Mouse (Mus musculus) stomach, embryonic 14.5 days (tissue): ENCODE results near the gene Bmp2k. TPM values are rescaled to one million over a fixed set of nuclear protein-coding genes. Genes with fewer than 3 reads are reported as not detected.

Source experiments
- ATAC-seq: fragments of 200-750 bp; cut with Nextera tagmentation; 2 replicates; pipeline ENCODE4 v1.8.0; 2017; ENCODE audit warnings: low read depth, moderate TSS enrichment; ENCODE audit not compliant: insufficient number of reproducible peaks, insufficient read depth, low FRiP score
- H3K27ac ChIP-seq: fragments of 300-500 bp; sonication (generic); 2 replicates; pipeline ENCODE4 v1.5.1; 2014; ENCODE audit warnings: mild to moderate bottlenecking, low read length, moderate library complexity, mixed read lengths
- H3K27me3 ChIP-seq: fragments of 300-500 bp; sonication (generic); 2 replicates; pipeline ENCODE4 v1.6.1; 2014; ENCODE audit warnings: low read length, control low read depth, mixed read lengths; ENCODE audit not compliant: control insufficient read depth, insufficient read depth
- H3K36me3 ChIP-seq: fragments of 300-500 bp; sonication (generic); 2 replicates; pipeline ENCODE4 v1.6.1; 2014; ENCODE audit warnings: mild to moderate bottlenecking, control low read depth, low read length, moderate library complexity, mixed read lengths; ENCODE audit not compliant: control insufficient read depth, insufficient read depth
- H3K4me1 ChIP-seq: fragments of 300-500 bp; sonication (generic); 2 replicates; pipeline ENCODE4 v1.6.1; 2014; ENCODE audit warnings: low read length, control low read depth, mixed read lengths; ENCODE audit not compliant: control insufficient read depth, insufficient read depth
- H3K4me2 ChIP-seq: fragments of 300-500 bp; sonication (generic); replicated peaks from 2 replicates; pipeline ENCODE4 v1.6.1; 2014; ENCODE audit warnings: low read depth, low read length, control low read depth
- H3K4me3 ChIP-seq: fragments of 300-500 bp; sonication (generic); 2 replicates; pipeline ENCODE4 v1.5.1; 2014; ENCODE audit warnings: low read depth, low read length, control low read depth
- H3K9ac ChIP-seq: fragments of 300-500 bp; sonication (generic); replicated peaks from 2 replicates; pipeline ENCODE4 v1.6.1; 2014; ENCODE audit warnings: low read depth, mild to moderate bottlenecking, control low read depth, low read length, moderate library complexity, mixed read lengths
- H3K9me3 ChIP-seq: fragments of 300-500 bp; sonication (generic); 2 replicates; pipeline ENCODE4 v1.6.1; 2016; ENCODE audit warnings: low read depth, low read length, control low read depth; ENCODE audit not compliant: control insufficient read depth
- WGBS: fragments of 180-500 bp; shearing (Covaris S2); extraction: QIAGEN DNeasy Blood & Tissue Kit; methylation state at CpG from one replicate; pipeline ENCODE4 v1.1.7; 2014; 5-methylcytosine and 5-hydroxymethylcytosine counted together
- polyA plus RNA-seq: library from polyadenylated mRNA; unstranded; fragments of >200 nt; fragmentation: Nextera tagmentation; extraction: Ambion mirVana; gene quantifications from 2 replicates; pipeline ENCODE4 v1.2.1, GENCODE M21; 2014

The Bmp2k gene
- polyA plus RNA-seq, 1 experiment from 2014 or later, result 13.5 TPM

DNA sequence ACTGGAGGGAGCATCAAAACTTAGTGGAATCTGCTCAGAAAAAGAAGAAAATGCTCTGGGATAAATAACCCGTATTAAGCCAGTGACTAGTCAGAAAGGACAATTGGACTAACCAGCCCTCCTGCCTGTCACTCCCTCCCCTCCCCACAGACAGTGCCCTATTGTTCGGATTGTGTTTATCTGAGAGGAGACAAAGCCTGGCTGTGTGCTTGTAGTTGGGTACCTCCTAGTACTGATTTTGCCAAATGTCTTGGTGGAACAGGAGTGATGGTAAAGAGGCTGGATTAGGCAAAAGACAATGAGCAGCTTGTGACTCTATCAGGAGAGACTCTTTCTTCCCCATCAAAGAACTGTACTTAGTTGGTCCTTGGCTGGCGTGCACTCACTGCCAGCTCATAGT is 40.6 kb upstream of the Bmp2k start:
- Histone ChIP-seq H3K27ac (no peak overlapping the region), H3K27me3 (no peaks in the 10 kb centered on the region), H3K4me2 (no peak overlapping the region), H3K36me3 (no peaks in the 10 kb centered on the region), H3K9me3 (no peaks in the 10 kb centered on the region), H3K4me1 (no peaks in the 10 kb centered on the region), H3K9ac (no peak overlapping the region), H3K4me3 (no peak overlapping the region)
- no peak for ATAC-seq
- 72% methylated on average over 3 of the region's 3 CpGs for WGBS

DNA sequence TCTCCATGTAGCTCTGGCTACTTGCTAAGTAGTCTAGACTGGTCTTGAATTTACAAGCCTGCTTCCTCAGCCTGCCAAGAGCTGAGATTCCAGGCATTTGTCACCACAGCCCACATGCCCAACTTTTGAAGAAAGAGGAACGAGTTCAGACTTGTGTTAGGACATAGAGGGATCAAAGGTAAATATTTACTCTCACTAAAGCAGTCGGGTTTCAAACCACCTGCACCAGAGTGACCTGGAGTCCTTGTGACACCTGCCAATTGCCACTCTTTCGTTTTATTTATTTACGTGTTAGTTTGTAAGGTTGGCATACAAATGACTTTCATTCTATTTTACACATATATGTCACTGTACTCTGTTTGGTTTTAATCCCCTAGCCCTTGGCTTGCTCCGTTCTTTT is 36.4 kb upstream of the Bmp2k start:
- Histone ChIP-seq H3K27ac (no peak overlapping the region), H3K27me3 (no peaks in the 10 kb centered on the region), H3K9ac (no peak overlapping the region), H3K4me3 (no peak overlapping the region), H3K9me3 (no peaks in the 10 kb centered on the region), H3K4me1 (no peaks in the 10 kb centered on the region), H3K4me2 (no peak overlapping the region), H3K36me3 (no peaks in the 10 kb centered on the region)
- WGBS, result 47% methylated on average over 5 of the region's 5 CpGs
- peak; percentile 53; the same call in 1 of the 2 replicates for ATAC-seq

DNA sequence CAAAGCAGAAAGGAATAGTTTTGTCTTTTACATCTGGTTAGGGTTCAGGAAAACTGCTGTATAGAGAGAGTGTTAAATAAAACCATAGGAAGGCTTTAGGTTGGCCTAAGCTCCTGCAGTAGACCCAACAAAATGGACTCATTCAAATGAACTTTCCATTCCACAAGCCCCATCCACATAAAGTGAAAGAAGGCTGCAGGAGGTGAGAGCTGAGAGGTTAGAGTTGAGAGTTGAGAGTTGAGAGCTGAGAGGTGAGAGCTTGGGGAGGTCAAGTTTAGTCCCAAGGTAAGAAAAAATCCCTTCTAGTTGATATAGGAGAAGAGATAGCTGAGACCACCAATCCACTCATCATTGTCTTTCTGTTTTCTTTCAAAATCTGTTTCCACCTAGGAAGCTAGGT is 35.6 kb upstream of the Bmp2k start:
- Histone ChIP-seq H3K4me3 (no peak overlapping the region), H3K27ac (no peak overlapping the region), H3K4me1 (no peaks in the 10 kb centered on the region), H3K36me3 (no peaks in the 10 kb centered on the region), H3K9me3 (no peaks in the 10 kb centered on the region), H3K9ac (no peak overlapping the region), H3K4me2 (no peak overlapping the region), H3K27me3 (no peaks in the 10 kb centered on the region)
- no peak for ATAC-seq

DNA sequence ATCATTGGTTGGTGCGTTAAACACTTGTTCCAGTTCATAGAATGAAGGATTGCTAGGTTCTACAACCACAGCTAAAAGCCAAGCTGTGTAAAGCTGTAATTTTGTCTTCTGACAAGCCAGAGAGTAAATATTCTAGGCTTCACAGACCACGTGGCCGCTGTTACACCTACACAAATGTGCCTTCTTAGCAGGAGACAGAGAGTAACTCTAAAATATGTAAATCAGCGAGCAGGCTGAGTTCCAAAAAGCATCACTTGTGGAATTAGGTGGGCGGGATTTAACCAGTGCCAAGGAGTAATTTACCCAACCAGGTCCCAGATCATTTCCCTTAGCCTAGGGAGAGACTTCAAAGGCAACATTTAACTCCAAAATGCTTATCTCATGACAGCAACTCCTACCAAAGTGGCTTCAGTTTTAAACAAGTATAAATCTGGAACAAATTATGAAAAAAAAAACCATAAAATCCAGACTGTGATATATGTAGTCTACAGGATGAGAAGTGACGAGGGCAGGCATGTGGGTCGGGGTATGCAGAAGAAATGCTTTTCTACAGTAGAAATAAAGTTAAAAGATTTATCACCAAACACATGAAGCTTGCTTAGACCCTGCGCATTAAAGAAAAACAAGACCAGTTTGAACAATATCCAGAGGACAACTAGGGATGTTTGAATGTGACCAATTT is 35.1 kb upstream of the Bmp2k start:
- H3K27me3 ChIP-seq, result no peaks in the 10 kb centered on the region
- 57% methylated on average over 8 of the region's 8 CpGs for WGBS
- no peaks in the 10 kb centered on the region for H3K4me1 ChIP-seq
- no peaks in the 10 kb centered on the region for H3K9me3 ChIP-seq
- H3K4me3 ChIP-seq, result no peak overlapping the region
- ATAC-seq, result no peak
- H3K9ac ChIP-seq, result no peak overlapping the region
- no peak overlapping the region for H3K4me2 ChIP-seq
- H3K27ac ChIP-seq, result no peak overlapping the region
- H3K36me3 ChIP-seq, result no peaks in the 10 kb centered on the region

DNA sequence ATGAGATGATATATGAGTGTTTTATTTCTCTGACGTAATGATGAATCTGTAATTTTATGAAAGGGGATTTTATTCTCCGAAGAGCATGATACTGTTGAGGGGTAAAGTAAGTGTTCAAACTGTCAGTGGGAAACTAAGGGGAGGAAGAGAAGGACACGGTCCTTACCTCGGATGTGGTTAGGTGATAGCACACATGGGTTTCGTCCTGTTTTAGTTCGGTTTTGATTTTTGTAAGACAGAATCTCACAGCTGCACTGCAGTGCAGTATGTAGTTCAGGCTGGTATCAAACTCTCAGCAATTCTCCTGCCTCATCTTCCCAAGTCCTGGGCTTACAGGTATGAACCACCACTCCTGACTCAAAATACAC is 34.6 kb upstream of the Bmp2k start:
- Histone ChIP-seq H3K4me1 (no peaks in the 10 kb centered on the region), H3K27me3 (no peaks in the 10 kb centered on the region), H3K36me3 (no peaks in the 10 kb centered on the region), H3K4me3 (no peak overlapping the region), H3K4me2 (no peak overlapping the region), H3K27ac (no peak overlapping the region), H3K9ac (no peak overlapping the region), H3K9me3 (no peaks in the 10 kb centered on the region)
- ATAC-seq, result no peak
- 75% methylated on average over 6 of the region's 6 CpGs for WGBS

DNA sequence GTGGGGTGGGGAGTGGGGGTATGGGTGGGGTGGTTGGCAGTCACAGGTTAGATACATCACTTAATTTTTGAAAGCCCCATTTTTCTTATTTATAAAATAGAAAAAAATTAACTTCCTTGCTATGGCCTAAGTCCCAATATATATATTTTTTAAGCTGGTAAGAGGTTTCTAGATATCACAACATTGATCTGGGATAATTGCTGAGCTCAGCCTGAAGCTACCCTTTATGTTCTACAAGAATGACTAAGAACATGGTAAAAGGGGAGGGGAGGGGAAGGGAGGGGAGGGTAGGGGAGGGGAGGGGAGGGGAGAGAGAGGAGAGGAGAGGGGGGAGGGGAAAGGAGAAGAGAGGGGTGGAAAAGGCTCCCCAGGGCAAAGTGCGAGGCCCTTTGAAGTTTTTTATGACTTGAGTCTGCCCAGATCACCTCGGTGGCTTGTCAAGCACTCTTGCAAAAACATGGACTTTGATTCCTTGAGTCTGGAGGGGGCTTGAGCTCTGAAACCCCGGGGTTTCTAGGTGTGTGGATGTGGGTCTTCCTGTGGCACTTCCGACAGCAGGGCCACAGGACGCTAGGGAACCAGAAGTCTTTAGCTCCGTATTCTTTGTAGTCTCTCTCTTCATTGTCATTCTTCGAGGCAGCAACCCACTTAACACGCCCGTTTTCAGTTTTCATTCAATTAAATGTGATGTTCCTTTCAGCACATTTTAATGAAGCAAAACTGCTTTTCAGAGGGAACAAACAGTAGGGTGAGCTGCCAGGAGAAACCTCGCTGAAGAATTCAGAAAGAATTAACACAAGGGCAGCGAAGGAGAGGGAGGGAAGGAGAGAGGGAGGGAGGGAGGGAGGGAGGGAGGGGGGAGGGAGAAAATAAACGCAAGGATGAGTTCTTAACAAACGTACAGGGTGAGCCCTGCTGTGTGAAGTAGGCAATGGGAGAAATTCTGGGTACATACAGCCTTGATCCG is 33.1 kb upstream of the Bmp2k start:
- H3K27me3 ChIP-seq, result no peaks in the 10 kb centered on the region
- H3K27ac ChIP-seq, result peak overlapping the region; percentile 68; the same call in 1 of the 2 replicates
- no peak overlapping the region for H3K9ac ChIP-seq
- H3K36me3 ChIP-seq, result no peaks in the 10 kb centered on the region
- 7% methylated on average over 14 of the region's 14 CpGs for WGBS
- H3K9me3 ChIP-seq, result no peaks in the 10 kb centered on the region
- no peak for ATAC-seq
- no peak overlapping the region for H3K4me3 ChIP-seq
- peak overlapping the region; percentile 24 for H3K4me2 ChIP-seq
- H3K4me1 ChIP-seq, result no peaks in the 10 kb centered on the region

DNA sequence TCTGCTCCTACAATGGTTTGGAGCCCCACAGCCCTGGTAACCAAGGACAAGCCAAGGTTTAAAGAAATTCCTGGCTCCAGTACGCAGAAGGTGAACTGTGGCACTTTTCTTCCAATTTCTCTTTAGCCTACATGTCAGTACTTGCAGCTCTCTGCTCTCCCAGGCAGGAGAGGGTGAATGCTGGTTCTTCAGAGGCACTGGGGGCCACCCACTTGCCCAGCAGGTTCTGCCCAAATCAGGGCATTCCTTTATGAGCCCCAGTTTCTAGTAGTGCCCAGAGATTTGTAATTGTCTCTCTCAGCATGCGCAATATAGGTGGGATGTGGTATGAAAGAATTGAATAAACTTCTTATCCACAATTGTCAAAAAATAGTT is 32.5 kb upstream of the Bmp2k start:
- Histone ChIP-seq H3K4me3 (no peak overlapping the region), H3K9me3 (no peaks in the 10 kb centered on the region), H3K36me3 (no peaks in the 10 kb centered on the region), H3K27me3 (no peaks in the 10 kb centered on the region), H3K4me2 (no peak overlapping the region), H3K4me1 (no peaks in the 10 kb centered on the region), H3K9ac (no peak overlapping the region), H3K27ac (peak overlapping the region; percentile 68; the same call in 1 of the 2 replicates)
- 60% methylated on average over 2 of the region's 2 CpGs for WGBS
- ATAC-seq, result peak; percentile 46; the same call in 1 of the 2 replicates

DNA sequence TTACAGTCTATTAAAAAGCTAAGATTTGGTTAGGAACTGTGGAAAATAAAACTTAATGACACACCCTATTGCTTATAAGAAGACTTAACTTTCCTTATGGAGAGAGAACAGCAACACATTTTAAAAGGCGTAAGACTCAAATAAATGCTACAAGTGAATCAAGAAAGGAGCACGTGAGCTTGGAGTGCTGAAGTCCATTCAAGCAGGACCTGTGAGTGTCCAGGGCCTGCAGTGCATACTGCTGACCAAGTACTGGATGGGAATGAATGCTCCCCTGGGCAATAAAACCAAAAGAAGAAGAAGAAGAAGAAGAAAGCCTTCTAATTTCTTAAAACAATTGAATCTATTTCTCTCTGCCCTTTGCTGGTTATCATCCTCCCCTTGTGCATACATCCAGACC is 32.0 kb upstream of the Bmp2k start:
- H3K4me3 ChIP-seq, result no peak overlapping the region
- H3K27ac ChIP-seq, result no peak overlapping the region
- no peaks in the 10 kb centered on the region for H3K36me3 ChIP-seq
- no peaks in the 10 kb centered on the region for H3K27me3 ChIP-seq
- no peaks in the 10 kb centered on the region for H3K4me1 ChIP-seq
- H3K4me2 ChIP-seq, result no peak overlapping the region
- WGBS, result 80% methylated on average over 2 of the region's 2 CpGs
- no peak overlapping the region for H3K9ac ChIP-seq
- H3K9me3 ChIP-seq, result no peaks in the 10 kb centered on the region
- no peak for ATAC-seq
